Mouse (Mus musculus): ENCODE measurements around the gene Zfhx3.

DNA sequence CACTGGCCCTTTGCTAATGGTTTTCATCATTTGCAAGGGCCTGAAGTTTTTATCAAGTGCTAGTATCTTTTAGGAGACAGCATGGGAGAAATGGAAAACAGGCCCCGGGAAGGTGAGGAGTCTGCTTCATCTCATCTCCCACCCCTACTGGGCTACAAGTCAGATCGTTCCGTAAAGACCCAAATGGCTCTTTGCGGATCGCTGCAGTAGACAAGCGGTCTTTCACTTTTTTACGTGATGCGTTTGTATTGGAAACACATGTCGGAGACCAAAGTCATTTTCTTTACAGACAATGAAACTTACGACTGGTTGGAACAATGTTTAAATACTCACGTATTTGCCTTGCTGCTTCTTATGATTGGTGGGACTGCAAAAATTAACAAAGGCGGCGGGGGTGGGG lies 32.0 kb downstream of the Zfhx3 start:
- no peak for TF ChIP-seq CTCF (IDR thresholded peaks at IDR 0.05; ENCODE audit: low read depth, low read length)
- no peak for TF ChIP-seq GATA1 (IDR thresholded peaks at IDR 0.05; ENCODE audit: borderline replicate concordance, low read length)
- no peak for TF ChIP-seq POLR2AphosphoS5 (IDR thresholded peaks at IDR 0.05; ENCODE audit: insufficient replicate concordance, low read depth, low read length)
- no peak for TF ChIP-seq TAL1 (conservative IDR thresholded peaks at IDR 0.05; ENCODE audit: low read depth, low read length)
- no peak for TF ChIP-seq GATA2 (IDR thresholded peaks at IDR 0.05; ENCODE audit: borderline replicate concordance, low read depth, low read length)
